Mouse (Mus musculus): ENCODE data around the gene Xk. TPM values are rescaled to one million over a fixed set of nuclear protein-coding genes. Genes with fewer than 3 reads are reported as not detected.

The Xk gene
- polyA plus RNA-seq, 1 experiment from 2014 or later: 3.8 TPM

Other genes starting within 250 kb of the Xk start
- gene Fthl17e, start 239.3 kb upstream of the Xk start, polyA plus RNA-seq (2015; fragmentation: Nextera tagmentation; extraction: Ambion mirVana): not detected in 2 replicates
- not detected in 2 replicates for gene Fthl17f, start 209.7 kb upstream of the Xk start, polyA plus RNA-seq (2015; fragmentation: Nextera tagmentation; extraction: Ambion mirVana)
- gene 4930402K13Rik, start 168.2 kb upstream of the Xk start, polyA plus RNA-seq (2015; fragmentation: Nextera tagmentation; extraction: Ambion mirVana): not detected in 2 replicates
- 10.4 and 10.7 TPM in 2 replicates for gene Lancl3, start 72.9 kb upstream of the Xk start, polyA plus RNA-seq (2015; fragmentation: Nextera tagmentation; extraction: Ambion mirVana)
- not detected in 2 replicates for gene Gm14862, start 15.9 kb upstream of the Xk start, polyA plus RNA-seq (2015; fragmentation: Nextera tagmentation; extraction: Ambion mirVana)
- gene H2al1m, start 11.0 kb downstream of the Xk start, polyA plus RNA-seq (2015; fragmentation: Nextera tagmentation; extraction: Ambion mirVana): not detected in 2 replicates
- gene H2al1k, start 77.9 kb downstream of the Xk start, polyA plus RNA-seq (2015; fragmentation: Nextera tagmentation; extraction: Ambion mirVana): not detected in 2 replicates
- 0.23 and 0.31 TPM in 2 replicates for gene Cybb, start 215.0 kb downstream of the Xk start, polyA plus RNA-seq (2015; fragmentation: Nextera tagmentation; extraction: Ambion mirVana)

Measured in forebrain, embryonic 16.5 days (tissue).